Mouse (Mus musculus) cortical plate, adult 2 months (tissue): Measurements from ENCODE around the gene Klhdc7a.

Experiments
- CTCF ChIP-seq: fragments of 200-500 bp; IDR thresholded peaks from 2 replicates; pipeline ENCODE4 v1.5.1; 2011; ENCODE audit warnings: mild to moderate bottlenecking, control low read depth, low read length; ENCODE audit not compliant: insufficient read depth; ENCODE audit errors: extremely low read depth
- POLR2A ChIP-seq: fragments of 200-500 bp; IDR thresholded peaks from 2 replicates; pipeline ENCODE4 v1.6.1; 2011; ENCODE audit warnings: mild to moderate bottlenecking, low read length, control low read depth; ENCODE audit not compliant: insufficient read depth; ENCODE audit errors: extremely low read depth

DNA sequence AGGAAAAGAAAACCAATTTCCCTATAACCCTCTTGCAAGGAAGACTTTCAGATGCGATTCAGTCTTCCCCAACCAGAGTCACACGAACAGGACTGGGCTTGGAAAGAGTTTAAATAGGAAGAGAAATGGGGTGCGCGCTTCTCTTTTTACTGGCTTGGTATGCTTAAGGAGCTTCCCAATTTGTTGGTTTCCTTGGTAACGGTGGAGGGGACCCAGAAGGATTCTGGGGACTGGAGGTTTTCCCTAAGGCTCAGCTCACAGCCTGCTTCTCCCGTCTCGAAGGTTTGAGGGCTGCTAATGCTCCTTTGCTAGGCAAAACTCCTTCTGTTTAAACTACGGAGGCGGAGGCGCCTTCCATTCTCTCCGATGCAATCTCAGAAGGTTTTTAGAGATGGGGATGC, 41.7 kb downstream of the Klhdc7a start:
- no peak for TF ChIP-seq POLR2A
- TF ChIP-seq CTCF, result no peak
